Mouse (Mus musculus) neural tube, embryonic 10.5 days (tissue): ENCODE measurements around the gene Slc39a7.
A peak's percentile ranks its signal among the peaks of the same experiment; 100 is the strongest.
"Not testable (repeated sequence)": the region's sequence is repeated elsewhere in the genome, so short reads cannot be mapped to it uniquely, and the experiment has no call there.

Experiments used
- DNase-seq: peaks from one replicate; pipeline ENCODE4 v3.0.0-alpha.2; 2017; ENCODE audit warnings: low spot score; ENCODE audit errors: extremely low spot score

Gene Slc39a7

DNA sequence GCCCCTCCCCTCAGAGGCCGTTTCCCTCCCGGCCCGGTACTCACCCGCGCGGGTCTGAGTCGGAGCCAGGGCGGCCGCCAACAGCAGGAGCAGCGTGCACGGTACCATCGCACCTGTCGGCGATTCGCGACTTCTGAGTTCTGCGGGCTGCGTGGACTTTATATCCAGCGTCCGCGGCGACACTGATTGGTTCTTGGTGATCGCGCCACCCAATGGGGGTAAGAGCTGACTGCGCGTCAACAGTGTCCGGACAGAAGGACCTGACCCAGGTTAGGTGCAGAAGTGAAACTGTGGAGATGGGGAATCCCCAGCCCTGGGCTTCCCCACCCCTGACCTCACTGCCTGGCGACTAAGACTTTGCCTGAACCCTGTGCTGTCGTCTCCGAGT, 31.3 kb downstream of the Slc39a7 start, which contains the start of gene H2-K1:
Gene H2-K1 (minus strand): TSS at position 198 of the 388 bp plus-strand sequence.
- no peak for DNase-seq

- peak; percentile 59 for DNase-seq
Observed at GRCm38 (mm10) chr17:33999341-34000149, 31.9 kb downstream of the Slc39a7 start.

GRCm38 (mm10) chr17:33998697-33999096, 32.8 kb downstream of the Slc39a7 start:
- DNase-seq, result not testable (repeated sequence)

- DNase-seq, result not testable (repeated sequence)
Observed at GRCm38 (mm10) chr17:33997025-33997424, 34.5 kb downstream of the Slc39a7 start.

GRCm38 (mm10) chr17:33995651-33996050, 35.8 kb downstream of the Slc39a7 start:
- no peak for DNase-seq

DNA sequence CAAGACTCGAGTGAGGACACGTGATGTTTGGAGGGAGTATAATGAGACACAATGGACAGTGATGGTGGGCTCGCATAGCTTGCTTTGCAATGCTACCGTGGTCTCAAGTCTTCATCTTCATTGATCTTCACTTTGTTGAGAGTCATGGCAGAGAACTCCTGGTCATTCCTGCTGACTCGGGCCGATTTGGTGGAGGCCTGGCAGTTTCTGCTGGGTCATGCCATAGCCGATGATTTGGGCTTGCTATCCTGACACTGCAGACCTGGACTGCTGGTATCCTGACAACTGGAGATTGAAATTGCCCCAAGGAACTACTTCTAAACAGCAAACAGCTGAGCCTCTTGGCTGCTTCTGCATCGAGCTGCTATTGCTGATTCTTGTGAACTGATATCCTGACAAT, 36.5 kb downstream of the Slc39a7 start:
- DNase-seq, result no peak

- DNase-seq, result peak; percentile 61
Observed at GRCm38 (mm10) chr17:33991788-33992664, 39.5 kb downstream of the Slc39a7 start.

DNA sequence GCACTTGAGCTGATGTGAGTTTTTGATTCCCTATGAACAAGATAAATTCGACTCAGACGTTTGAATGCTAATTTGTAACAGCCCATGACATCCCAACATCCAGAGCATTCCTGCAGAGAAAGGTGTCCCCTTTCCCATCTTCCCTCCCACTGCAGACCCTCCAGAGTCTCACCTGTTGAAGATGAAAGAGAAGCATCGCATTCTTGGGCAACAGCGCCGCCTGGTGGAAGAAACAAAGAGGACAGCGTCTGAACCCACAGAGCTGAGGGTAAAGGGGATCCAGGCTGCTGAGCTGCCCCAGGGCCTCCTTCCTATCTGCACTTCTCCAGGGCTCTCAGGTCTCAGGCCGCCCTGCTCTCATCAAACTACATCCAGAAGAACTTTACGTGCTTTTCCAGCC, 49.3 kb downstream of the Slc39a7 start:
- peak; percentile 62 for DNase-seq

GRCm38 (mm10) chr17:33981192-33981909, 50.1 kb downstream of the Slc39a7 start:
- DNase-seq, result peak; percentile 86

- no peak for DNase-seq
Observed at GRCm38 (mm10) chr17:33980181-33981035, 51.1 kb downstream of the Slc39a7 start.

DNA sequence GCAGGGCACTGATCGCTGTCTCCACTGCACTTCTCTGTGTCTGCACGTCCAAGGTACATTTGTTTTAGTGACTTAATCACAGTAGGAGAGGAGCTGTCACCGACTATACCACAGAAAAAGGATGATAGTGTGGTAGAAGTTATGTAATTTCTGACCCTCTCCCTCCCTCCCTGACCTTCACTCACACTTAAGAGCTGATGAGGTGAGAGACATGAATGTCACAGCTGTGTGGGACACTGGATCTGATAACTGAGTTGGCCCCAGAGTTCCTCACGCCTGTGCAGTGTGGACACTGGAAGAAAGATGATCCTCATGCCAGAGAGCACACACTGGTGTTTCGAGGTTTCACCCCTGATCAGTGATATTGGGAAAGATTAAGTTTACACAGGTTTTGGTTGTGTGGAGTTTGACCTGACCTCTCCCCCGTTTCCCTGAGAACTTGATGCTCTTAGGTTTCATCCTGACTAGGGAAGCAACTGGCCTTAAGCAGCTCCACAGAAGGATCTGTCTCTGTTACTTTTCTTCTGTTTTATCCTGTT, 51.9 kb downstream of the Slc39a7 start:
- DNase-seq, result no peak

DNA sequence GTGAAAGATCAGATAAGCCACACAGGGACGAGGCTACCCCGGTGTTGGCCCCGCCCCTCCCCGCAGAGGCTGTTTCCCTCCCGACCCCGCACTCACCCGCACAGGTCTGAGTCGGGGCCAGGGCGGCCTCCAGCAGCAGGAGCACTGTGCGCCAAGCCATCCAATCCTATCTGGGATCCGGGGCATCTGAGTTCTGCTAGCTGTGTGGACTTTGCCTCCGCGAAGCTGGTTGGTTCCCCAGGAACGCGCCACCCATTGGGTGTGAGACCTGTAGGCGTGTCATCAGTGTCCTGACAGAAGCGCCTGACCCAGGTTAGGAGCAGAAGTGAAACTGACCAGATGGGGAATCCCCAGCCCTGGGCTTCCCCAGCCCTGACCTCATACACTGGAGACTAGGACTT, 52.9 kb downstream of the Slc39a7 start:
- DNase-seq, result no peak
